Mouse (Mus musculus): ENCODE measurements around the gene Cacnb4. TPM values are rescaled to one million over a fixed set of nuclear protein-coding genes. Genes with fewer than 3 reads are reported as not detected.

The Cacnb4 gene
- polyA plus RNA-seq, 1 experiment: 0.68 TPM

GRCm38 (mm10) chr2:52619406-52619974 is 57.1 kb downstream of the Cacnb4 start:
- Histone ChIP-seq H3K4me1 (ENCODE audit: control insufficient read depth, insufficient read depth, low read length) (no peaks in the 10 kb centered on the region), H3K4me3 (ENCODE audit: control insufficient read depth, low read depth, low read length) (no peak overlapping the region), H3K36me3 (ENCODE audit: control insufficient read depth, insufficient read depth, low read length) (no peaks in the 10 kb centered on the region), H3K27ac (ENCODE audit: control insufficient read depth, insufficient read depth, low read depth, low read length) (no peak overlapping the region), H3K27me3 (ENCODE audit: control insufficient read depth, insufficient read depth, low read length) (no peaks in the 10 kb centered on the region)
- TF ChIP-seq CTCF (IDR thresholded peaks at IDR 0.05; ENCODE audit: control insufficient read depth, insufficient read depth, insufficient replicate concordance, low read depth, low read length): no peak
- no peak for TF ChIP-seq POLR2A (IDR thresholded peaks at IDR 0.05; ENCODE audit: control insufficient read depth, low read depth, low read length)

DNA sequence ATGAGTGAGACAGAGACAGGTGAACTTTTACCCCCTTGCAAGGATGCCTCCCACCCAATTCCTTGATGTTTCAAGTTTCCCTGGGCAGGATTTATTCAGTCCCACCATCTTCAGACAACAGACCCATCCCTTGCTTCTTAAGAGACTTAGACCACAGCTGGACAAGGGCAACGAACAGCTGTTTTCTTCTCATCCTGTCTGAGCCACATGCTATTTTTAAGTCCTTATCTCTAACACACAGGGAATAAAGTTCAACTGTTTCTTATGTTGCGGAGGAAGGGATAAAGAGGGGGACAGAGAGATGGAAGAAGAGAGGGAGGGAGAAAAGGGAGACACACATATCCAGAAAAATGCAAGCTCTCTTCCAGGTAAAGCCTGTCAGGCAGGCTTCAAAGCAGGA is 57.8 kb downstream of the Cacnb4 start:
- peak overlapping the region; percentile 30 for H3K27ac ChIP-seq (ENCODE audit: control insufficient read depth, insufficient read depth, low read depth, low read length)
- no peak overlapping the region for H3K4me3 ChIP-seq (ENCODE audit: control insufficient read depth, low read depth, low read length)
- TF ChIP-seq CTCF (IDR thresholded peaks at IDR 0.05; ENCODE audit: control insufficient read depth, insufficient read depth, insufficient replicate concordance, low read depth, low read length) (no peak), POLR2A (IDR thresholded peaks at IDR 0.05; ENCODE audit: control insufficient read depth, low read depth, low read length) (no peak)
- H3K36me3 ChIP-seq (ENCODE audit: control insufficient read depth, insufficient read depth, low read length): no peaks in the 10 kb centered on the region
- H3K27me3 ChIP-seq (ENCODE audit: control insufficient read depth, insufficient read depth, low read length): no peaks in the 10 kb centered on the region
- no peaks in the 10 kb centered on the region for H3K4me1 ChIP-seq (ENCODE audit: control insufficient read depth, insufficient read depth, low read length)

DNA sequence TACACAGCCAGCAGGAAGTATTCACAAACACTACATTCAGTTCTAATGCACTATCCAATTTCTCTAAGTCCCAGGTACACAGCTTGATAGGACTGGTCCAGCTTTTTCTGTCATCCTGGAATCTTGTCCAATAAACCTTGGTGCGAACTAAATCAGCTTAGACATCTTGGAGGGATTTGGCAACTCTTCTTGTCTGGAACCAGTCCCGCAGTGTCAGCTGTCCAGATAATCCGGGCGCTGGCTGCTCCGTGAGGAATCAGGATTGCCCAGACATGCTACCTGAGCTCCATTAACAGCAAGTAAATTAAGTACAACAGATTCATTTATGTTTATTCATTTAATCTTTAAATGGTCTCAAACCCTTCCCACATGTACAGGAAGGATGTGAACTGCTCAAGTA is 61.2 kb downstream of the Cacnb4 start:
- no peaks in the 10 kb centered on the region for H3K27me3 ChIP-seq (ENCODE audit: control insufficient read depth, insufficient read depth, low read length)
- no peaks in the 10 kb centered on the region for H3K4me1 ChIP-seq (ENCODE audit: control insufficient read depth, insufficient read depth, low read length)
- no peak overlapping the region for H3K4me3 ChIP-seq (ENCODE audit: control insufficient read depth, low read depth, low read length)
- no peaks in the 10 kb centered on the region for H3K36me3 ChIP-seq (ENCODE audit: control insufficient read depth, insufficient read depth, low read length)
- H3K27ac ChIP-seq (ENCODE audit: control insufficient read depth, insufficient read depth, low read depth, low read length): no peak overlapping the region
- no peak for TF ChIP-seq POLR2A (IDR thresholded peaks at IDR 0.05; ENCODE audit: control insufficient read depth, low read depth, low read length)
- TF ChIP-seq CTCF (IDR thresholded peaks at IDR 0.05; ENCODE audit: control insufficient read depth, insufficient read depth, insufficient replicate concordance, low read depth, low read length): no peak

DNA sequence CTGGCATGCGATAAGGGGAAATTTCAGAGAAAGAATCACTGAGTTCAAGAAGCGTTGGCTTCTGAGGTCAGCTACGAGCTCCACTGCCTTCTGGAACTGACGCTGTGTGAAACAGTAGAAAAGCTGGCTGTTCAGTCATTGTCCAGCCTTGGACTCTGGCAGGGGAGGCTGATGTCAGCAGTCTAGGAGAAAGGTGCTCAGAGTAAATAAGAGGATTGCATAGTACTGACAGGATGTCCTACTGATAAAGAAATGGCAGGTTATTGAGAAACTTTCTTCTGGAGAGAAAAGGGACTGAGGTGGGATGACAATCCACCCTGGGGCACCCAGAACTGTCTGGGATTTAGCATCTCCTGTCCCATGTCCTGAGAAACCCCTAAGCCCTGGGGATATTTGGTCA is 62.7 kb downstream of the Cacnb4 start:
- Histone ChIP-seq H3K4me3 (ENCODE audit: control insufficient read depth, low read depth, low read length) (no peak overlapping the region), H3K4me1 (ENCODE audit: control insufficient read depth, insufficient read depth, low read length) (no peaks in the 10 kb centered on the region), H3K27ac (ENCODE audit: control insufficient read depth, insufficient read depth, low read depth, low read length) (no peak overlapping the region), H3K27me3 (ENCODE audit: control insufficient read depth, insufficient read depth, low read length) (no peaks in the 10 kb centered on the region), H3K36me3 (ENCODE audit: control insufficient read depth, insufficient read depth, low read length) (no peaks in the 10 kb centered on the region)
- no peak for TF ChIP-seq CTCF (IDR thresholded peaks at IDR 0.05; ENCODE audit: control insufficient read depth, insufficient read depth, insufficient replicate concordance, low read depth, low read length)

GRCm38 (mm10) chr2:52609486-52609885 is 67.1 kb downstream of the Cacnb4 start:
- Histone ChIP-seq H3K4me3 (ENCODE audit: control insufficient read depth, low read depth, low read length) (no peak overlapping the region), H3K27ac (ENCODE audit: control insufficient read depth, insufficient read depth, low read depth, low read length) (no peak overlapping the region), H3K36me3 (ENCODE audit: control insufficient read depth, insufficient read depth, low read length) (no peaks in the 10 kb centered on the region), H3K4me1 (ENCODE audit: control insufficient read depth, insufficient read depth, low read length) (no peaks in the 10 kb centered on the region), H3K27me3 (ENCODE audit: control insufficient read depth, insufficient read depth, low read length) (no peaks in the 10 kb centered on the region)
- TF ChIP-seq POLR2A (IDR thresholded peaks at IDR 0.05; ENCODE audit: control insufficient read depth, low read depth, low read length) (no peak), CTCF (IDR thresholded peaks at IDR 0.05; ENCODE audit: control insufficient read depth, insufficient read depth, insufficient replicate concordance, low read depth, low read length) (no peak)

- TF ChIP-seq CTCF (IDR thresholded peaks at IDR 0.05; ENCODE audit: control insufficient read depth, insufficient read depth, insufficient replicate concordance, low read depth, low read length) (no peak), POLR2A (IDR thresholded peaks at IDR 0.05; ENCODE audit: control insufficient read depth, low read depth, low read length) (no peak)
- Histone ChIP-seq H3K4me3 (ENCODE audit: control insufficient read depth, low read depth, low read length) (no peak overlapping the region), H3K4me1 (ENCODE audit: control insufficient read depth, insufficient read depth, low read length) (no peaks in the 10 kb centered on the region), H3K36me3 (ENCODE audit: control insufficient read depth, insufficient read depth, low read length) (no peaks in the 10 kb centered on the region), H3K27me3 (ENCODE audit: control insufficient read depth, insufficient read depth, low read length) (no peaks in the 10 kb centered on the region), H3K27ac (ENCODE audit: control insufficient read depth, insufficient read depth, low read depth, low read length) (no peak overlapping the region)
Observed at GRCm38 (mm10) chr2:52607857-52608485, 68.7 kb downstream of the Cacnb4 start.

DNA sequence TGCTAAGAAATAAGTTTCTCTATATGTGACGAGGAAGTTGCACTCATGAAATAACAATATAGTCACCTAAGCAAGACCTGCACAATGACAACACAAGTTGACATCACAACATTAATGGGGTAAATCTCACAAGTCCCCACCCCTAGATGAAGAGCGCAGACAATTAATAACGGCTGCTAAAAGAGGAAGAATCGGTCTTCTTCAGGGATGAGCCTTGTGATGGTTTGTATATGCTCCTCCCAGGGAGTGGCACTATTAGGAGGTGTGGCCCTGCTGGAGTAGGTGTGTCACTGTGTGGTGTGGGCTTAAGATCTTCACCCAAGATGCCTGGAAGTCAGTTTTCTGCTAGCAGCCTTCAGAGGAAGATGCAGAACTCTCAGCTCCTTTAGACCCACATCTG is 70.3 kb downstream of the Cacnb4 start:
- Histone ChIP-seq H3K4me1 (ENCODE audit: control insufficient read depth, insufficient read depth, low read length) (no peaks in the 10 kb centered on the region), H3K27me3 (ENCODE audit: control insufficient read depth, insufficient read depth, low read length) (no peaks in the 10 kb centered on the region), H3K36me3 (ENCODE audit: control insufficient read depth, insufficient read depth, low read length) (no peaks in the 10 kb centered on the region), H3K27ac (ENCODE audit: control insufficient read depth, insufficient read depth, low read depth, low read length) (no peak overlapping the region), H3K4me3 (ENCODE audit: control insufficient read depth, low read depth, low read length) (no peak overlapping the region)
- TF ChIP-seq POLR2A (IDR thresholded peaks at IDR 0.05; ENCODE audit: control insufficient read depth, low read depth, low read length) (no peak), CTCF (IDR thresholded peaks at IDR 0.05; ENCODE audit: control insufficient read depth, insufficient read depth, insufficient replicate concordance, low read depth, low read length) (no peak)
